Mouse (Mus musculus) ES-Bruce4 (cell line): ENCODE results near the gene Qser1. TPM values are rescaled to one million over a fixed set of nuclear protein-coding genes. Genes with fewer than 3 reads are reported as not detected.

Experiments used
- H3K27ac ChIP-seq: 2 replicates; pipeline ENCODE4 v1.5.1; 2012; ENCODE audit warnings: low read length, inconsistent platforms; ENCODE audit not compliant: insufficient read depth
- H3K27me3 ChIP-seq: 2 replicates; pipeline ENCODE4 v1.6.1; 2012; ENCODE audit warnings: mild to moderate bottlenecking, low read length, inconsistent platforms; ENCODE audit not compliant: control insufficient read depth, poor library complexity, insufficient read depth, severe bottlenecking
- H3K36me3 ChIP-seq: 2 replicates; pipeline ENCODE4 v1.6.1; 2012; ENCODE audit warnings: inconsistent platforms, mild to moderate bottlenecking, low read length, moderate library complexity; ENCODE audit not compliant: control insufficient read depth, poor library complexity, insufficient read depth, severe bottlenecking
- H3K4me1 ChIP-seq: one replicate; pipeline ENCODE4 v1.8.1; 2011; ENCODE audit warnings: low read length; ENCODE audit not compliant: control insufficient read depth, insufficient read depth
- H3K4me3 ChIP-seq: 2 replicates; pipeline ENCODE4 v1.5.1; 2011; ENCODE audit warnings: low read depth, mild to moderate bottlenecking, low read length
- H3K9ac ChIP-seq: 2 replicates; pipeline ENCODE4 v1.6.1; 2012; ENCODE audit warnings: low read depth, mild to moderate bottlenecking, inconsistent platforms; ENCODE audit not compliant: poor library complexity, severe bottlenecking
- H3K9me3 ChIP-seq: replicated peaks from 2 replicates; pipeline ENCODE4 v1.6.1; 2012; ENCODE audit warnings: mild to moderate bottlenecking, low read length, inconsistent platforms; ENCODE audit not compliant: control insufficient read depth, poor library complexity, insufficient read depth, severe bottlenecking
- CTCF ChIP-seq: IDR thresholded peaks from one replicate; pipeline ENCODE4 v1.8.1; 2011; ENCODE audit warnings: low read depth, low read length
- EP300 ChIP-seq: IDR thresholded peaks from 2 replicates; pipeline ENCODE4 v1.6.1; 2011; ENCODE audit warnings: low read depth, low read length; ENCODE audit not compliant: insufficient read depth
- POLR2A ChIP-seq: IDR thresholded peaks from one replicate; pipeline ENCODE4 v1.8.1; 2011; ENCODE audit warnings: low read length; ENCODE audit not compliant: insufficient read depth
- polyA plus RNA-seq: library from polyadenylated mRNA; stranded (reverse); fragments of >200 nt; gene quantifications from 2 replicates; pipeline ENCODE4 v1.2.4, GENCODE M21; 2011; ENCODE audit warnings: low read depth; ENCODE audit not compliant: missing spikeins, insufficient read depth, insufficient read length

The Qser1 gene
- polyA plus RNA-seq, 1 experiment, result 47.6 TPM

GRCm38 (mm10) chr2:104732562-104733256, 83.9 kb downstream of the Qser1 start:
- Histone ChIP-seq H3K27me3 (no peaks in the 10 kb centered on the region), H3K27ac (no peak overlapping the region), H3K4me3 (no peak overlapping the region), H3K36me3 (no peaks in the 10 kb centered on the region), H3K4me1 (no peaks in the 10 kb centered on the region), H3K9ac (no peak overlapping the region), H3K9me3 (no peaks in the 10 kb centered on the region)
- TF ChIP-seq CTCF (no peak), POLR2A (no peak), EP300 (no peak)

GRCm38 (mm10) chr2:104732033-104732444, 84.5 kb downstream of the Qser1 start:
- Histone ChIP-seq H3K36me3 (no peaks in the 10 kb centered on the region), H3K27me3 (no peaks in the 10 kb centered on the region), H3K4me3 (no peak overlapping the region), H3K9ac (no peak overlapping the region), H3K4me1 (no peaks in the 10 kb centered on the region), H3K9me3 (no peaks in the 10 kb centered on the region), H3K27ac (no peak overlapping the region)
- TF ChIP-seq EP300 (no peak), POLR2A (no peak), CTCF (no peak)

- H3K27me3 ChIP-seq, result no peaks in the 10 kb centered on the region
- no peaks in the 10 kb centered on the region for H3K9me3 ChIP-seq
- TF ChIP-seq CTCF (no peak), POLR2A (no peak), EP300 (no peak)
- no peak overlapping the region for H3K27ac ChIP-seq
- H3K4me1 ChIP-seq, result no peaks in the 10 kb centered on the region
- H3K4me3 ChIP-seq, result no peak overlapping the region
- H3K9ac ChIP-seq, result no peak overlapping the region
- H3K36me3 ChIP-seq, result no peaks in the 10 kb centered on the region; the same call in 1 of the 2 replicates
Observed at GRCm38 (mm10) chr2:104727369-104727768, 89.2 kb downstream of the Qser1 start.

- Histone ChIP-seq H3K36me3 (no peaks in the 10 kb centered on the region; the same call in 1 of the 2 replicates), H3K4me1 (no peaks in the 10 kb centered on the region), H3K4me3 (no peak overlapping the region), H3K9me3 (no peaks in the 10 kb centered on the region), H3K9ac (no peak overlapping the region), H3K27me3 (no peaks in the 10 kb centered on the region), H3K27ac (no peak overlapping the region)
- TF ChIP-seq EP300 (no peak), CTCF (no peak), POLR2A (no peak)
Observed at GRCm38 (mm10) chr2:104722021-104722420, 94.5 kb downstream of the Qser1 start.

GRCm38 (mm10) chr2:104717827-104718226, 98.7 kb downstream of the Qser1 start:
- no peak overlapping the region for H3K4me3 ChIP-seq
- no peaks in the 10 kb centered on the region for H3K4me1 ChIP-seq
- H3K9me3 ChIP-seq, result no peaks in the 10 kb centered on the region
- TF ChIP-seq CTCF (no peak), EP300 (no peak), POLR2A (no peak)
- H3K27ac ChIP-seq, result no peak overlapping the region
- H3K9ac ChIP-seq, result no peak overlapping the region
- H3K36me3 ChIP-seq, result no peaks in the 10 kb centered on the region
- no peaks in the 10 kb centered on the region for H3K27me3 ChIP-seq

GRCm38 (mm10) chr2:104717231-104717735, 99.3 kb downstream of the Qser1 start:
- no peak overlapping the region for H3K4me3 ChIP-seq
- no peaks in the 10 kb centered on the region for H3K36me3 ChIP-seq
- TF ChIP-seq EP300, result no peak
- TF ChIP-seq CTCF, result no peak
- TF ChIP-seq POLR2A, result no peak
- no peaks in the 10 kb centered on the region for H3K9me3 ChIP-seq
- H3K4me1 ChIP-seq, result no peaks in the 10 kb centered on the region
- H3K9ac ChIP-seq, result no peak overlapping the region
- H3K27ac ChIP-seq, result no peak overlapping the region
- no peaks in the 10 kb centered on the region for H3K27me3 ChIP-seq
